Mouse (Mus musculus): ENCODE measurements at regions not wholly inside any gene's neighbourhood (a gene's known extent, or its start where the extent isn't known, plus 50 kb on each side); places are given as distances from the start of the nearest gene placed in this dataset.

DNA sequence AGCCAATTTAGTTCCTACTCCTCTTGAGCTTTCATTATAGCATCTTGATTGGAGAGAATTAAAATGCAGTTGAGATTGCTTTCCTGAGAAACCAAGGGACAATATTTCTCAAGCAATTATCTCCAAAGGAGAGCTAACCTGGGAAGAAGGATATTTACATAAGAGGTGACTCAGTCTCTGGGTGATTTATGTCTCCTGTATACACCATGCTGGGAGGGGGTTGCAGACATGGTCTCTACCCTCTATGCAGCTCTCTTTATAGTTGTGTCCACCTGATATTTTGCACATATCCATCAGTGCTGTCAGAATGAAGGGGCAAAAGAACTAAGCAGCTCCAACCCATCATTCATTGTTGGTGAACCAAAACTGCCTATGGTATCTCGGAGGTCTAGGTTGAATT is 274.6 kb upstream of the Gm21798 start:
- no peak for TF ChIP-seq CTCF (IDR thresholded peaks at IDR 0.05; ENCODE audit: low read depth)
- no peak for TF ChIP-seq EP300 (IDR thresholded peaks at IDR 0.05; ENCODE audit: low read depth)
